Mouse (Mus musculus) liver, postnatal 0 days (tissue): ENCODE data around the gene Rrp36.

Experiments used
- CTCF ChIP-seq: sonication (generic); IDR thresholded peaks from 2 replicates; pipeline ENCODE4 v1.5.1; 2016; ENCODE audit warnings: antibody characterized with exemption, low read depth
- EP300 ChIP-seq: IDR thresholded peaks from 2 replicates; pipeline ENCODE4 v1.6.1; 2016; ENCODE audit warnings: antibody characterized with exemption, low read depth, mild to moderate bottlenecking

DNA sequence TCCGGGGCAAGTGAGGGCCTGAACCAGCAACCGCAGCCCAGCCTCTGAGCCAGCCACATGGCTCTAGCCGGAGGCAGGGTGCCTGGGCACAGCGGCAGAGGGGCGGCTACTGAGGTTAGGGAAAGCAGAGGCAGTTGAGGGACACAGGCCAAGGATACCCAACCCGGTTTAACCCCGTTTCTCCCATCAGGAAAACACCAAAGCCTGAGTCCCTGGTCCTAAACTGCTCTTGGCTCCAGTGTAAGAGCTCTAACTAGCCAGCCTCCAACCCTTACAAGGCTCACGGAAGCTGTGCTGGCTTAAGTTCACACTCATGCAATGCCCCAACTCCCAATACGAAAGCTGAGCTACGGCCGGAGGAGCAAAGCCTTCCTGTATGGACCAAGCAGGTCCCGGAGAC lies 49.6 kb downstream of the Rrp36 start:
- TF ChIP-seq CTCF (no peak), EP300 (no peak)
